Mouse (Mus musculus) liver, adult 2 months (tissue): ENCODE results near the gene Mindy1. TPM values are rescaled to one million over a fixed set of nuclear protein-coding genes. Genes with fewer than 3 reads are reported as not detected.
A peak's percentile ranks its signal among the peaks of the same experiment; 100 is the strongest.

Experiments
- DNase-seq: peaks from one replicate; pipeline ENCODE4 v3.0.0-alpha.2; 2011; ENCODE audit warnings: low read depth, low spot score; ENCODE audit errors: extremely low read depth
- H3K27ac ChIP-seq: fragments of 200-500 bp; replicated peaks from 2 replicates; pipeline ENCODE4 v1.5.1; 2012; ENCODE audit warnings: low read depth, mild to moderate bottlenecking, control low read depth, inconsistent platforms, low read length; ENCODE audit not compliant: insufficient read depth
- H3K27me3 ChIP-seq: fragments of 200-500 bp; 2 replicates; pipeline ENCODE4 v1.6.1; 2012; ENCODE audit warnings: mild to moderate bottlenecking, moderate library complexity, low read length, inconsistent platforms; ENCODE audit not compliant: control insufficient read depth, insufficient read depth
- H3K36me3 ChIP-seq: fragments of 200-500 bp; 2 replicates; pipeline ENCODE4 v1.6.1; 2012; ENCODE audit warnings: low read length, inconsistent platforms; ENCODE audit not compliant: control insufficient read depth, insufficient read depth
- H3K4me1 ChIP-seq: fragments of 200-500 bp; 2 replicates; pipeline ENCODE4 v1.6.1; 2011; ENCODE audit warnings: low read length; ENCODE audit not compliant: control insufficient read depth, insufficient read depth
- H3K4me3 ChIP-seq: fragments of 200-500 bp; 2 replicates; pipeline ENCODE4 v1.5.1; 2011; ENCODE audit warnings: low read depth, mild to moderate bottlenecking, control low read depth, low read length, moderate library complexity; ENCODE audit not compliant: insufficient read depth
- H3K79me2 ChIP-seq: fragments of 200-500 bp; 2 replicates; pipeline ENCODE4 v1.6.1; 2012; ENCODE audit warnings: inconsistent platforms, mild to moderate bottlenecking, low read length, moderate library complexity; ENCODE audit not compliant: control insufficient read depth, insufficient read depth
- H3K9ac ChIP-seq: fragments of 200-500 bp; 2 replicates; pipeline ENCODE4 v1.6.1; 2012; ENCODE audit warnings: low read depth, mild to moderate bottlenecking, control low read depth, inconsistent platforms, low read length
- CTCF ChIP-seq: fragments of 200-500 bp; IDR thresholded peaks from 2 replicates; pipeline ENCODE4 v1.5.1; 2011; ENCODE audit warnings: low read depth, low read length, control low read depth
- POLR2A ChIP-seq: fragments of 200-500 bp; IDR thresholded peaks from 2 replicates; pipeline ENCODE4 v1.6.1; 2011; ENCODE audit warnings: low read length, control low read depth; ENCODE audit not compliant: insufficient read depth; ENCODE audit errors: extremely low read depth
- WGBS: fragments of 180-500 bp; shearing (Covaris S2); methylation state at CpG from one replicate; pipeline ENCODE4 v1.1.7; 2018; 5-methylcytosine and 5-hydroxymethylcytosine counted together
- polyA plus RNA-seq: library from polyadenylated mRNA; depleted of rRNA; stranded (reverse); fragments of >200 nt; gene quantifications from 2 replicates; pipeline ENCODE4 v1.2.3, GENCODE M21; 2012
- total RNA-seq: library from RNA; depleted of rRNA; stranded (reverse); fragments of >200 nt; gene quantifications from 2 replicates; pipeline ENCODE4 v1.2.3, GENCODE M21; 2014

Gene Mindy1
- total and polyA plus RNA-seq, 2 experiments = 56.6 to 137 TPM

DNA sequence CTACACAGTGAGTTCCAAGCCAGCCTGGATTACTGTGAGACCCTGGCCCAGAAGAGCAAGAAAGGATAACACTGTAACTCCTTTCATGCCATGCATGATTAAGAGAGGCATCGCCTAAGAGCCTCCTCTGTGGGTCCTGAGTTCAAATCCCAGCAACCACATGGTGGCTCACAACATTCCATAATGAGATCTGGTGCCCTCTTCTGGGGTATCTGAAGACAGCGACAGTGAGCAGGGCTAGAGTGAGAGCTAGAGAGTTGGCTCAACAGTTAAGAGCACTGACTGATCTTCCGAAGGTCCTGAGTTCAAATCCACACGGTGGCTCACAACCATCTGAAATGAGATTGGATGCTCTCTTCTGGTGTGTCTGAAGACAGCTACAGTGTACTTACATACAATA is 6.7 kb upstream of the Mindy1 start:
- H3K27ac ChIP-seq = no peak overlapping the region
- no peaks in the 10 kb centered on the region for H3K27me3 ChIP-seq
- no peak overlapping the region for H3K9ac ChIP-seq
- H3K79me2 ChIP-seq = peaks cover 13% of the 10 kb centered on the region; the same call in 1 of the 2 replicates
- DNase-seq = no peak
- no peak overlapping the region for H3K4me3 ChIP-seq
- no peak for TF ChIP-seq CTCF
- no peak for TF ChIP-seq POLR2A
- peaks cover 15% of the 10 kb centered on the region for H3K4me1 ChIP-seq
- H3K36me3 ChIP-seq = no peaks in the 10 kb centered on the region
- WGBS = 96% methylated on average over 4 of the region's 4 CpGs

DNA sequence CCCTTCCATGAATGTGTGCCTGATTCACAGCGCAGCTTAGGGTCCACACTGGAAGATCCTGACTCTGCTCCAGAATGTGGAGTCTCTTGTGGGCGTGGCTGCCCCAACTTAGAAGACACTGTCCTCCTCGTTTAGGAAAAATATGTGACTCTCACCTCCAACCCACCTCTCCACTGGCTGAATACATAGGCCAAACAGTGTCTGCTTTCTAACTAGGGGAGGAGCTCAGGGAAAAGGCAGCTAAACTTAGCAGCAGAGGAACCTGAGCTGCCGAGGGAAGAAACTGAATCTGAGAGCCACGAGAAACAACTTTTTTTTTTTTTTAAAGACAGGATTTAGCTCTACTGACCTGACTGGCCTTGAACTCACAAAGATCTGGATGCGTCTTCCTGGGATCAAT is 6.0 kb upstream of the Mindy1 start:
- Histone ChIP-seq H3K9ac (no peak overlapping the region), H3K4me1 (peaks cover 17% of the 10 kb centered on the region)
- 72% methylated on average over 6 of the region's 6 CpGs for WGBS

DNA sequence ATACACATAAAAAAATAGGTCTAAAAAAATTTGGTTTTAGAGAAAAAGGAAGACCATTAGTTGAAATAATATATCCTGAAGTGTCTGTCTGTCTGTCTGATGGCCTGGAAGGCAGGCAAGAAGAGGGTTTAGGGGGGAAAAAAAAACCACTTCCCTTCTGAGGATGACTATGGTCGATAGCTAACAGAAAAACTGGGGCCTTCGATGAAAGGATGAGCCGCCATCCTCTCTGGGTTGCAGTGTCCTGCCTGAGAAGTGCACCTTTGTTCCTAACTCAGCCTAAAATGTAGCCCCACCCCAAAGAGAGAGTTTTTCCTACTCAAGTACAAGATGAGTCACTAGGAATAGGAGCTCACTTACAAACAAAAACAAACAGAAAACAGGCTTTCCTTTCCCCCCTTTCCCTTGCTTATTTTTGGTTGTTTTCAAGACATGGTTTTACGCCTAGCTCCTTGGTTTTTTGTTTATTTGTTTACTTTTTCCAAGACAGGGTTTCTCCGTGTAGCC is 4.7 kb upstream of the Mindy1 start:
- Histone ChIP-seq H3K9ac (no peak overlapping the region), H3K4me3 (no peak overlapping the region), H3K27ac (peak overlapping the region; percentile 18; the same call in 1 of the 2 replicates), H3K4me1 (peaks cover 17% of the 10 kb centered on the region), H3K36me3 (no peaks in the 10 kb centered on the region), H3K27me3 (no peaks in the 10 kb centered on the region), H3K79me2 (peaks cover 13% of the 10 kb centered on the region; the same call in 1 of the 2 replicates)
- DNase-seq = no peak
- WGBS = 76% methylated on average over 5 of the region's 5 CpGs
- TF ChIP-seq POLR2A = no peak
- no peak for TF ChIP-seq CTCF

More for the DNA sequence above, 6.0 kb upstream of the Mindy1 start:
- Histone ChIP-seq H3K4me3 (no peak overlapping the region), H3K27ac (no peak overlapping the region), H3K79me2 (peaks cover 13% of the 10 kb centered on the region; the same call in 1 of the 2 replicates), H3K36me3 (no peaks in the 10 kb centered on the region), H3K27me3 (no peaks in the 10 kb centered on the region)
- DNase-seq = no peak
- no peak for TF ChIP-seq CTCF
- TF ChIP-seq POLR2A = no peak

DNA sequence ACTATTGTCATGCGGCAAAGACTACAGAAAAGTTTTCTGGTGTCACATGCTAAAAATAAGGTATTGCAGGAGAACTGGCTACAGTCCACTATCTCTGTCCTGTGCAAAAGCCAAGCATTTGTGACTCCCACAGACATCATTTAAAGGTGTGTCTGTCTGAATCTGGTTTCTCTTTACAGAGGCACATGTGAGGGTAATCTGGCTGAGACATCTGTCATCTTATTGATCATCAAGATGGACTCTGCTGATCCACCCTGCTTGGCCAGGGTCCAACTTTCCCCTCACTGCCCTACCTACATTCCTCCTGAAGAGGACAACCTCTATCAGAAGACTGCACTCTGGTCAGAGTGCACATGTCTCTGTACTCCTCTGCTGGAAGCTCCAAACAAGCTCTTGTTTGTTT is 4.0 kb upstream of the Mindy1 start:
- H3K4me1 ChIP-seq = peaks cover 17% of the 10 kb centered on the region
- no peak overlapping the region for H3K4me3 ChIP-seq
- H3K27ac ChIP-seq = peak overlapping the region; percentile 64
- H3K79me2 ChIP-seq = peaks cover 13% of the 10 kb centered on the region; the same call in 1 of the 2 replicates
- DNase-seq = peak; percentile 83
- WGBS = 25% methylated on average over 1 of the region's 1 CpGs
- H3K27me3 ChIP-seq = no peaks in the 10 kb centered on the region
- no peak overlapping the region for H3K9ac ChIP-seq
- no peaks in the 10 kb centered on the region for H3K36me3 ChIP-seq
- TF ChIP-seq CTCF = no peak
- TF ChIP-seq POLR2A = no peak

DNA sequence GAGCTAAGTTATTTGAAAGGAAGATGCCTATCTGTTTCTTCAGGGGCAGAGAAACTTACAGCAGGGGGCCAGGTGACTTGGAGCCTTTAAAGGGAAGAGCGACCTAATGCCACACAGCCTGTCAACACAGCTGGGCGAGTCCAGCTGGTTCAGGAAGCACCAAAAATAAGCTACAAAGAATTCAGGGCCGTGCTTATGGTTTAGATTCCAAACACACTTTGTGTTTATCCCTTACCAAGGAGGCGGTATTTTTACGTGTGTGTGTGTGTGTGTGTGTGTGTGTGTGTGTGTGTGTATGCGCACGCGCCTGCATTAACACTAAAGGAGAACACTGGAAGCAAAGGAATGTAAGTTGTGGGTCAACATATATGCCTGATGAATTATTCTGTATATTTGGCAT is 398 bp upstream of the Mindy1 start:
- WGBS = 11% methylated on average over 8 of the region's 8 CpGs
- peak; percentile 43 for DNase-seq
- TF ChIP-seq CTCF (no peak), POLR2A (no peak)
- Histone ChIP-seq H3K4me1 (peaks cover 28% of the 10 kb centered on the region), H3K27ac (peak overlapping the region; percentile 88), H3K36me3 (no peaks in the 10 kb centered on the region), H3K4me3 (peak overlapping the region; percentile 92; the same call in 1 of the 2 replicates), H3K79me2 (peaks cover 20% of the 10 kb centered on the region; the same call in 1 of the 2 replicates), H3K9ac (peak overlapping the region; percentile 92), H3K27me3 (no peaks in the 10 kb centered on the region)

DNA sequence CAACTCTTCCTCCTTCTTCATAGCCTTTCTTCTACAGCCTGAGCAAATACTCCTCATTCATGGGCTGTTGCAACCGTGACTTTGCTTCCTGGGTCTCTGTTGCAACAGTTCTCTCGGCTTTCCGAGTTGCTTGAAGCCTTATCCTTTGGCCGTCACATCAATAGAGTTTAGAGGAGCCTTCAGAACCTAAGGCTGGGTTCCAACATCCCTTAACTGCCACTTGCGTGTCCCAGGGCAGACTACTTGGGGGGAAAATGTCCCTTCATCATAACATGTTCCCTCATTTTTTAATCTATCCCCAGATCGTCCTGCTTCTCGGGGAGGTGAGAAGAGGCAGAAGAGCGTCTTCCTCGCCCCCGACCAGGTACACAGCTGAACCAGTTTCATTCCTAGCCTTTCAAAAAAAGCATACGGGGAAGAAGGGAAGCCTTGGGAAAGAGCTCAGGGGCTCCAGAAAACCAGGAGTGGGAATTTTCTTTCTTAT is 1.3 kb downstream of the Mindy1 start:
- no peak for TF ChIP-seq CTCF
- no peak for TF ChIP-seq POLR2A
- H3K4me1 ChIP-seq = peaks cover 28% of the 10 kb centered on the region
- no peaks in the 10 kb centered on the region for H3K27me3 ChIP-seq
- peaks cover 26% of the 10 kb centered on the region; the same call in 1 of the 2 replicates for H3K79me2 ChIP-seq
- H3K4me3 ChIP-seq = peak overlapping the region; percentile 83
- H3K36me3 ChIP-seq = peaks cover 6% of the 10 kb centered on the region; the same call in 1 of the 2 replicates
- H3K27ac ChIP-seq = peak overlapping the region; percentile 97
- peak overlapping the region; percentile 90 for H3K9ac ChIP-seq
- under 1% methylated on average over 11 of the region's 11 CpGs for WGBS
- DNase-seq = peak; percentile 92
